Mouse (Mus musculus) limb, embryonic 11.5 days (tissue): ENCODE data around the gene Clcnkb. TPM values are rescaled to one million over a fixed set of nuclear protein-coding genes. Genes with fewer than 3 reads are reported as not detected.

ENCODE experiments used
- ATAC-seq: fragments of 200-750 bp; cut with Nextera tagmentation; 2 replicates; pipeline ENCODE4 v1.8.0; 2017; ENCODE audit warnings: low read depth; ENCODE audit not compliant: insufficient number of reproducible peaks, low FRiP score, low TSS enrichment
- DNase-seq: peaks from one replicate; pipeline ENCODE4 v3.0.0-alpha.2; 2015; ENCODE audit warnings: low spot score
- H3K27ac ChIP-seq: fragments of 300-500 bp; sonication (generic); replicated peaks from 2 replicates; pipeline ENCODE4 v1.5.1; 2014; ENCODE audit warnings: low read depth, mild to moderate bottlenecking, low read length
- H3K27me3 ChIP-seq: fragments of 300-500 bp; sonication (generic); 2 replicates; pipeline ENCODE4 v1.6.1; 2014; ENCODE audit warnings: mild to moderate bottlenecking, low read length, mixed read lengths; ENCODE audit not compliant: control insufficient read depth, insufficient read depth
- H3K36me3 ChIP-seq: fragments of 300-500 bp; sonication (generic); 2 replicates; pipeline ENCODE4 v1.6.1; 2014; ENCODE audit warnings: mild to moderate bottlenecking, low read length, moderate library complexity, mixed read lengths; ENCODE audit not compliant: control insufficient read depth, insufficient read depth
- H3K4me1 ChIP-seq: fragments of 300-500 bp; sonication (generic); 2 replicates; pipeline ENCODE4 v1.6.1; 2014; ENCODE audit warnings: low read length, mixed read lengths; ENCODE audit not compliant: control insufficient read depth, insufficient read depth
- H3K4me2 ChIP-seq: fragments of 300-500 bp; sonication (generic); 2 replicates; pipeline ENCODE4 v1.6.1; 2014; ENCODE audit warnings: low read depth, mild to moderate bottlenecking, moderate library complexity; ENCODE audit not compliant: severe bottlenecking
- H3K4me3 ChIP-seq: fragments of 300-500 bp; sonication (generic); 2 replicates; pipeline ENCODE4 v1.5.1; 2014; ENCODE audit warnings: low read depth, low read length
- H3K9ac ChIP-seq: fragments of 300-500 bp; sonication (generic); 2 replicates; pipeline ENCODE4 v1.6.1; 2014; ENCODE audit warnings: mild to moderate bottlenecking, low read length
- H3K9me3 ChIP-seq: fragments of 300-500 bp; sonication (generic); 2 replicates; pipeline ENCODE4 v1.6.1; 2016; ENCODE audit warnings: low read length; ENCODE audit not compliant: control insufficient read depth
- WGBS: fragments of 180-500 bp; shearing (Covaris S2); extraction: QIAGEN DNeasy Blood & Tissue Kit; methylation state at CpG from one replicate; pipeline ENCODE4 v1.1.7; 2014; 5-methylcytosine and 5-hydroxymethylcytosine counted together
- polyA plus RNA-seq: library from polyadenylated mRNA; unstranded; fragments of >200 nt; fragmentation: Nextera tagmentation; extraction: Ambion mirVana; gene quantifications from 2 replicates; pipeline ENCODE4 v1.2.1, GENCODE M21; 2014

Gene Clcnkb
- polyA plus RNA-seq, 1 experiment from 2014 or later, result not detected

DNA sequence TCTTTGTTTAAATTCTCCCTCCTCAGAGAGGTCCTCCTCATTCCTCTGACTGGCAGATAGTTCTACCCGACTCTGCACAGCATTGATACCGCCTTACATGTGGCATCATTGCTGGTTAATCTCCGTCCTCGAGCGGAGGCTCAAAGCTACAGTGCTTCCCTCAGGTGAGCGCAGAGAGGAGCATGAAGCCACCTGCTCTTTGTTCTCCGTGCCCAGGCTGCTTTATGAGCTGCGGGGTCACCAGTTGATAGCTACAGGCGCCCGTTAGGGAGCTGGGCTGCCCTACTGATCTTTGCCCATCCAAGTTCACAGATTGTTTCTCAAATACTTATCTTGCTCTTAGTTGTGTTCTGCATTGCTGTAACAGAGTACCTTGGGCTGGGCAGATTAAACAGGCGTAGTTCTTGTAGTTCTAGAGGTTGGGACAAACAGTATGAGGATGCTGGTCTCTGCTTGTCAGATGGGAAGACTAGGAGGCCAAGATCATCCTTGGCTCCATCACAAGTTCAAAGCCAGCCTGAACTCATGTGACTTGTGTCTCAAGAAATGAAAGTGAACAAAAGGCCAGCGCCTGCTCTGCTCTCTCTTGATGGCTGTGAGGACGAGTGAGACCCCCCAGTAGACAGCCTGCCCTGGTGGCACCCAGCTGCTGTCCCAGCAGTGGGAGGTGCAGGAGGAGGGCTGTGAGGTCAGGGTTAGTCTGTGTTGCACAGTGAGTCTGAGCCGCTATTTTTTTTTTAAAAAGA lies 40.6 kb upstream of the Clcnkb start:
- Histone ChIP-seq H3K36me3 (peaks cover 11% of the 10 kb centered on the region; the same call in 1 of the 2 replicates), H3K27ac (no peak overlapping the region), H3K4me3 (no peak overlapping the region), H3K27me3 (no peaks in the 10 kb centered on the region), H3K4me2 (no peak overlapping the region), H3K9me3 (no peaks in the 10 kb centered on the region), H3K4me1 (peaks cover 11% of the 10 kb centered on the region), H3K9ac (no peak overlapping the region)
- DNase-seq (no peak), ATAC-seq (no peak)
- WGBS, result 94% methylated on average over 14 of the region's 14 CpGs

DNA sequence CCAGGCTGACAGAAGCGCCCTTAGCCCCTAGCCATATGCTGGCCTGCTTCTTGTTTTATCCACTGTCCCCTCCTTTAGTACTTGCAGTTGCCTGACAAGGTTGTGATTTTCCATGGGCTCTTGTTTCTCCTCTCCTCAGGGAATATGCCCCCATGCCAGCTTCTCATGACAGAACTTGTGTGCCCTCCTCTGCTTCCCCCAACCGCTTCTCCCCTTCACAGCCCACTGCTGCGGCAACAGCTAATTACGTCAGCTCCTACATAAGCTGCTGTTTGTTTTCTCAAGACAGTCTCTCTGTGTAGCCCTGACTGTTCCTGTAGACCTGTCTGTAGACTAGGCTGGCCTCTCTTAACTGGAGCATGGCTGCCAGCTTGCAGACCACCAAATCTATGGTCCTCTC lies 39.7 kb upstream of the Clcnkb start:
- WGBS, result 73% methylated on average over 4 of the region's 4 CpGs
- Histone ChIP-seq H3K9me3 (no peaks in the 10 kb centered on the region), H3K4me2 (no peak overlapping the region), H3K4me1 (peaks cover 11% of the 10 kb centered on the region), H3K36me3 (peaks cover 11% of the 10 kb centered on the region; the same call in 1 of the 2 replicates), H3K9ac (no peak overlapping the region), H3K27me3 (no peaks in the 10 kb centered on the region), H3K27ac (no peak overlapping the region), H3K4me3 (no peak overlapping the region)
- no peak for DNase-seq
- ATAC-seq, result no peak

DNA sequence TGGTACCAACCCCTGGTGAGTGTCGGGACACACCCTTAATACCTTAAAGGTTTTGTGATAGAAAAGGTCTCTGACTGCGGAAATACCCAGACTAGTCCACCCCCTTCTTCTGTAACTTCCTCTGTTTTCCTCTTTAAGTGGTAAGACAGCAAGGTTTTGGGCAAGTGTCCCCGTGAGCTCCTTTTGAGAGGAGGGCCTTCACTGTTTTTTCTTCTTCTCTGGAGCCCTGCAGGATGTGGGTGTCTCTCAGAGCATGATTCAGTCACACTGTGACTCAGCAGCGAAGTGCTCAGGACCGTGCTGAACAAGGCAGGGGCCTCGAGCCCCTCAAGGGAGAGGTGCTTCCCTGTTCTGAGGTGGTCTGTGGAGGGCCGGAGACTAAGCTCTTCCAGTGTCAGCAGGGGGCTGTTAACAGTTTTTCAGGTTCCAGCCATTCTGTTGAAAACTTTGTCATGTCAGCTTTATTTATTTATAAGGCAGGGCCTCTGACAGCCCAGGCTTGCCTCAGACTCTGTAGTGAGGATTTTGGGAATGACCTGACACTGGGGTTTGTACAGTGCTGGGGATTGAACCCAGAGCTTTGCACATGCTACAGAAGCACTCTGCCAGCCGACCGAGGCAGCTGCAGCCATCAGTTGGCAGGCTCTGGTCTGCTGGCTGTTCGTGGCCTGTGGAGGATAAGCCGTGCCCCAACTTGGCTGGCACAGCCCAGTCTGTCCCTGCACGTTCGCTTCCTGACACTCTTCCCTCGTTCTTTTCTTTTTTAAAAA lies 39.0 kb upstream of the Clcnkb start:
- Histone ChIP-seq H3K4me3 (no peak overlapping the region), H3K27me3 (no peaks in the 10 kb centered on the region), H3K27ac (no peak overlapping the region), H3K4me2 (no peak overlapping the region), H3K36me3 (peaks cover 11% of the 10 kb centered on the region; the same call in 1 of the 2 replicates), H3K9ac (no peak overlapping the region), H3K9me3 (no peaks in the 10 kb centered on the region), H3K4me1 (peaks cover 11% of the 10 kb centered on the region)
- ATAC-seq (no peak), DNase-seq (no peak)
- WGBS, result 78% methylated on average over 14 of the region's 14 CpGs

DNA sequence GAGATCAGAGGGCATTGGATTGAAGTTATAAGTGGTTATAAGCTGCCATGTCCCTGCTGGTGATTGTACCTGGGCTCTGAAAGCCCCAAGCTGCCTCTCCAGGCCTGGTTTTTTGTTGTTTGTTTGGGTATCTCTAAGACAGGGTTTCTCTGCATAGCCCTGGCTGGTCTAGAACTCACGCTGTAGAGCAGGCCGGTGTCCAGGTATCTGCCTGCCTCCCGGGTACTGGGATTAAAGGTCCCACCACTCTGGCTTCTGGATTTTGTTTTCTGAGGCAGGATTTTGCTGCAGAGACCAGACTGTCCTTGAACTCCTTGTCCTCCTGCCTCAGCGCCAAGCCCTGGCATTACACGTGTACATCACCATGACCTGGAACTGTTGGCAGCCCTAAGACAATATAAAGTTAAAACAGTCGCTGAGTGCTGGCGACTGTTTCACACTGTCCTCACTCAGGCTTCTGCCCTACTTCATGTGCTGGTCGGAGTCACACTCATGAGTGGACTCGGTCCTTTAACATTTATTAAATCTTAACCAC lies 36.2 kb upstream of the Clcnkb start:
- ATAC-seq (no peak), DNase-seq (no peak)
- no peak overlapping the region for H3K9ac ChIP-seq
- H3K4me1 ChIP-seq, result no peaks in the 10 kb centered on the region
- H3K27me3 ChIP-seq, result no peaks in the 10 kb centered on the region
- 93% methylated on average over 9 of the region's 9 CpGs for WGBS
- H3K9me3 ChIP-seq, result no peaks in the 10 kb centered on the region
- H3K4me2 ChIP-seq, result no peak overlapping the region
- H3K4me3 ChIP-seq, result no peak overlapping the region
- H3K27ac ChIP-seq, result no peak overlapping the region
- peaks cover 20% of the 10 kb centered on the region for H3K36me3 ChIP-seq

DNA sequence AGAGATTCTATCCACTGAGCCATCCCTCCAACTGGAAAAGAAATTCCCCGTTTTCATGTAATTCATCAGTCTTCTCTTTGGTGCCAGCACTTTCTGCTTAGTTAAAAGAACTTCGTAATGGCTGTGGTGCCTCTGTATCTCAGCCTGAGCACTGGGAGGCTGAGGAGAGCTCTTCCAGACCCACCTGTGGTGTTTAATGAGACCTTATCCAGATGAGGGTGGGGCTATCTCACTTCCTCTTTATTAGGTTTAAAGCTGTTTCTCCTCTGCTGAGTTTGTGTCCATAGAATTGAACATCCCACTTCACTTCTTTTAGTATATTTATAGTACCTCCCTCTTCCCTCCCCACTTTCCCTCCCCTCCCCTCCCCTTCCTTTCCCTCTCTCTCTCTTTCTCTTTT lies 35.4 kb upstream of the Clcnkb start:
- no peak for ATAC-seq
- 85% methylated on average over 2 of the region's 2 CpGs for WGBS

DNA sequence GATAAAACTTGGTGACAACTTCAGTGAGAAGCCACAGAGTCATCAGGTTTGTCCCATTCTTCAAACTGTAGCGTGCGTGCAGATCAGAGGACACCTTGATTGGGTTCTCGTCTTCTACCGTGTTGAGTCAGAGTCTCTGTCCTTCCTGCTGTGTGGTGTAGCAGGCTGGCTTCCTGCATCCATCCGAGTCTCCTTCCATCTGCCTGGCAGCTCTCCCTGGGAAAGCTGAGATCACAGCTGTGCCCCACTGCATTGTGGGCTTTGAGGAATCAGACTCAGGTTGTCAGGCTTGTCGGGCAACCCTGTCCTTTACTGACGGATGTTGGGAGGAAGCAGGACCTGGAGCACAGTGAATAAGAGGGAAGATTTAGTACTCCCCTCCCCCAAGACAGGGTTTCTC lies 30.4 kb upstream of the Clcnkb start:
- Histone ChIP-seq H3K36me3 (peaks cover 11% of the 10 kb centered on the region), H3K4me1 (peaks cover 8% of the 10 kb centered on the region), H3K27me3 (no peaks in the 10 kb centered on the region), H3K4me3 (no peak overlapping the region), H3K9ac (no peak overlapping the region), H3K4me2 (no peak overlapping the region), H3K9me3 (no peaks in the 10 kb centered on the region), H3K27ac (no peak overlapping the region)
- ATAC-seq, result no peak
- WGBS, result 78% methylated on average over 7 of the region's 7 CpGs
- no peak for DNase-seq

More for the DNA sequence above, 35.4 kb upstream of the Clcnkb start:
- H3K27me3 ChIP-seq, result no peaks in the 10 kb centered on the region
- no peak overlapping the region for H3K9ac ChIP-seq
- H3K4me3 ChIP-seq, result no peak overlapping the region
- H3K4me1 ChIP-seq, result no peaks in the 10 kb centered on the region
- H3K4me2 ChIP-seq, result no peak overlapping the region
- no peak for DNase-seq
- peaks cover 22% of the 10 kb centered on the region for H3K36me3 ChIP-seq
- no peak overlapping the region for H3K27ac ChIP-seq
- no peaks in the 10 kb centered on the region for H3K9me3 ChIP-seq

DNA sequence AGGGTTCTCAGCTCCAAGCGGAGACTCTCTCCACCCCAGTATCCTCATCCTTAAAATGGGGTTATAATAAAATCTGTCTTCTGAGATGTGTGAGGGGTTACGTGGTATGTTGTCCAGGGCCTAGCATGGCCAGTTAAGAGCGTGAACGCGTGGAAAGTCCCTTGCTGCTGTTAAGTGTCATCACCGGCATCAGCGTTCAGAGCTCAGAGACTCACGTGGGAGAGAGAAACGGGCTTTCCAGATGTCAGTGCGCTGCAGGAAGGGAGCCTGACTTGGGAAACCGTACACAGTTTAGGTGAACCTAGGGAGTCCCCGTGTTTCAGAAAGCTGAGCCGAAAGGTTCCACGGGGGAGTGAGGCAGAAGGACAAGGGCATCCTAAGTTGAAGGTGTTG lies 29.5 kb upstream of the Clcnkb start:
- no peak overlapping the region for H3K27ac ChIP-seq
- peaks cover 8% of the 10 kb centered on the region for H3K4me1 ChIP-seq
- H3K27me3 ChIP-seq, result no peaks in the 10 kb centered on the region
- WGBS, result 19% methylated on average over 14 of the region's 14 CpGs
- H3K4me3 ChIP-seq, result peak overlapping the region; percentile 73
- H3K36me3 ChIP-seq, result peaks cover 11% of the 10 kb centered on the region
- DNase-seq (no peak), ATAC-seq (0 out of 2 replicates have a peak, but pooled peaks have one; percentile 22)
- peak overlapping the region; percentile 88 for H3K4me2 ChIP-seq
- no peaks in the 10 kb centered on the region for H3K9me3 ChIP-seq
- H3K9ac ChIP-seq, result peak overlapping the region; percentile 93

DNA sequence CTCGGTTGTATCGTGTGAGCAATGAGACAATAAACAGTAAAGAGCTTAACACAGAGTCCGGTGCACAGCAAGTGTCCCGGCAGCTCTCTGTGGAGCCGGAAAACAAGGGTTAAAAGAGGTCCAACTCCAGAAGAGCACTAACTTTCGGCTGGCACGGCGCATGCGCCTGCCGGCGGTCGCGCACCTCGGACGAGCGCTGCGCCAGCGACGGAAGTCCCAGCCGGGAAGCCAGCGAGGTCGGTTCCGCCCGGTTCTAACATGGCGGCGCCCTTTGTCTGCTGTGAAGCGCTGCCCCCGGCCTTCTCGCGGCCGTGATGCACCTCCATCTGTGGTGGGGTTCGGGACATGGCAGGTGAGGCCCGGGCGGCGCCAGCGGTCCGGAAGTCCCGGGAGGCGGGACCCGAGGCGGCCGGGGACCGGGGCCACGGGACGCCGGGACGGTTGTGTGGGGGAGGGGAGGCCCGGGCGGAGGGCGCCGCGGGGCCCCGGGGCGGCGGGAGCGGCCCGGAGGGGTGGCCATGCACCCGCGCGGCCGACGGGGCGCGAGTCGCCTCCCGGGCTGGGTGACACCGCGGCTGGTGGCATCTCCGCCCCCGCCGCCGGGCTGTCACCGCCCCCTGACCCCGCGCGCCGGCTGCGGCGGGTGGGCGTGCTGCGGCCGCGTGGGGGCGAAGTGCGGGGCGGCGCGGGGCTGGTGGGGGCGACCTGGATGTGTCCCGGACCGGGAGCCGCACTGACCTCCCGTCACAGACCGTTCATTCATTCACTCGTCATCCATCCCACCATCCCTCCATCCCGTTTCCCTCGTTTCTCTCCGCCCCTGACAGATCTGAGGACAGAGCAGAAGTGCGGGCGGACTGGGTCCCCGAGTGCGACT lies 28.9 kb upstream of the Clcnkb start, which contains the start of gene Zbtb17:
Gene Zbtb17 (plus strand): TSS at position 204 of the 877 bp plus-strand sequence.
- 0% methylated on average over 67 of the region's 102 CpGs for WGBS
- H3K36me3 ChIP-seq, result peaks cover 11% of the 10 kb centered on the region
- peak within 1 kb of the TSS; percentile 73 for H3K4me3 ChIP-seq
- peak within 1 kb of the TSS; percentile 93 for H3K9ac ChIP-seq
- H3K4me1 ChIP-seq, result peaks cover 8% of the 10 kb centered on the region
- peak; percentile 94 for DNase-seq
- H3K27ac ChIP-seq, result peak within 1 kb of the TSS; percentile 53
- peak; percentile 76 for ATAC-seq
- H3K4me2 ChIP-seq, result peak within 1 kb of the TSS; percentile 88
- no peaks in the 10 kb centered on the region for H3K9me3 ChIP-seq
- H3K27me3 ChIP-seq, result no peaks in the 10 kb centered on the region
